Mouse (Mus musculus) kidney, postnatal 4 days (tissue): ENCODE data around the gene Pgr.

ENCODE experiments used
- DNase-seq, 2 experiments: peaks; one replicate each; pipeline ENCODE4 v3.0.0; 2021; ENCODE audit warnings: mixed read lengths in 2 of 2

Gene Pgr

DNA sequence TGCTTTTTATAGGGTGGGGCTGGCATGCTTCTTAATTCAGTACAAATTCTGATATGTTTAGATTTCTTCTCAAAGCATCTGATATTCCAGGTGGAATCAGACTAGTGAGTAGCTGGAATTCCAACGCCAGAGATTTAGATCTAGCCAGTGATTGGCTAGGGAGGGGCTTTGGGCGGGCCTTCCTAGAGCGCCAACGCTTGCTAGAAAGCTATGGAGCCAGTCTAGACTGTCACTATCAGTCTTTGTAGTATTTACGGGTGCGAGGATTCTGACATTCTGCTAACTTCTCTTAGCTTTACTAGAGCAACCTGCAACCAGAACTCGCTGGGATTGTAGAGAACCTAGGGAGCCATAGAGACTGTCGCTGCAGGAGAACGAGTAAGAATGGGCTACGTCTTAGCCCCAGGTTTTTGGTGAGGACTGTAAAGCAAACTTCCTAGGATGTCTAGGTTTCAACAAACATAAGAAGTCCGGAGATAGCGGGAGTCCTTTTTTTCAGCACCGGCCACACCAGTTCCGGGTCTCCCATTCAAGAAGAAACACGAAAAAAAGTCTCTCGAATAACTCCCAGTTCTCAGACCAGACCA is at the start of gene Pgr:
Gene Pgr (plus strand): TSS at position 218 of the 587 bp plus-strand sequence.
- DNase-seq: peak; percentile 38 to 43

DNA sequence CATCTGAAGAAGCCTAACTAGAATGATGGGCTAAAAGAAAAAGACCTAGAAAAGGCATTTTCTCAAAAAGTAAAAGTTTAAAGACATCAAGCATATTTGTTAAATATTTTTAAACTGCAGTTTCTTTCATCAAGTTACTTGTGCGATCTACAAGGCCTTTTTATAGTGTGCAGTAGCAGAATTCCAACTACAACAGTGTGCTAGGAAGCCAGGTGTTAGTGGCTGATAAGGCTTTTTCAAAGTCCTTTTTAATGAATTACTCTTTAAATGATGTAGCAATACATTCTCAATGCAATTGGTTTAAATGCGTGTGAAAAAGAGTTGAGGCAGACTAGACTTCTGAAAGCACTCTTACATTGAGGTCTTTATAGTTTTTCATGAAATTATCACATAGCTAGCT is 42.2 kb upstream of the Pgr start:
- DNase-seq: no peak

DNA sequence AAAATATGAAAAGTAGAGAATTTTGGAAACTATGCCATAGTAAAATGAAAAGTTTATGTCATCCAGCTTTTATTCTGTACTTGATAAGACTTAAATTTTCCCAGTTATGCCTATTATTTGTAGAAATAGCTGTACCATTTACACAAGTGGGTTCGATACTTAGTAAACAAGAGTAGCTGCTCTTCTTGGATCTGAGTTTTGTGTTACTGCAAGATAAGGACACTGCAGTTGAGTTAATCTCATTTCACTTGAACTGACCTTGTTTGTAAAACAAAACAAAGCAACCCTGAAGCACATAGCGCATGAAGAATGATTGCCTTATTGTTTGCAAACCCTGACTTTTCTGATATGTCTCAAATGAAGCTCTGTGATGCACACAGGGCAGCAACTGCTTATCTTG is 31.1 kb upstream of the Pgr start:
- no peak for DNase-seq

DNA sequence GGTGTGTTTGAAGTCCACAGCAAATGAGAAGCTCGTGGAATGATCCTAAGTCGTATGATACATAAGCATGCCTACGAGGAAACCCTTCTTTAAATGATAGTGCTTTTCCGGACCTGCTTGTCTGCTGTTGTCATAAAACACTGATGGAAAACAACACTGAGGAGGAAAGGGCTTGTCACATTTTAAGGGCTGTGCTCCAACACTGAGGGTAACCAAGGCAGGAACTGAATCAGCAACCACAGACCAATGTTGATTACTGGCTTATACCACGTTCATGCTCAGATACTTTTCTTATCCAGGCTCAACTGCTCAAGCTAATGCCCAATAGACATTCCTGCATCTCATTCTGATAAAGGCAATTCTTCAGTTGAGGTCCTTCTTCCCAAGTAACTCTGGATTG is 4.4 kb upstream of the Pgr start:
- DNase-seq: no peak

DNA sequence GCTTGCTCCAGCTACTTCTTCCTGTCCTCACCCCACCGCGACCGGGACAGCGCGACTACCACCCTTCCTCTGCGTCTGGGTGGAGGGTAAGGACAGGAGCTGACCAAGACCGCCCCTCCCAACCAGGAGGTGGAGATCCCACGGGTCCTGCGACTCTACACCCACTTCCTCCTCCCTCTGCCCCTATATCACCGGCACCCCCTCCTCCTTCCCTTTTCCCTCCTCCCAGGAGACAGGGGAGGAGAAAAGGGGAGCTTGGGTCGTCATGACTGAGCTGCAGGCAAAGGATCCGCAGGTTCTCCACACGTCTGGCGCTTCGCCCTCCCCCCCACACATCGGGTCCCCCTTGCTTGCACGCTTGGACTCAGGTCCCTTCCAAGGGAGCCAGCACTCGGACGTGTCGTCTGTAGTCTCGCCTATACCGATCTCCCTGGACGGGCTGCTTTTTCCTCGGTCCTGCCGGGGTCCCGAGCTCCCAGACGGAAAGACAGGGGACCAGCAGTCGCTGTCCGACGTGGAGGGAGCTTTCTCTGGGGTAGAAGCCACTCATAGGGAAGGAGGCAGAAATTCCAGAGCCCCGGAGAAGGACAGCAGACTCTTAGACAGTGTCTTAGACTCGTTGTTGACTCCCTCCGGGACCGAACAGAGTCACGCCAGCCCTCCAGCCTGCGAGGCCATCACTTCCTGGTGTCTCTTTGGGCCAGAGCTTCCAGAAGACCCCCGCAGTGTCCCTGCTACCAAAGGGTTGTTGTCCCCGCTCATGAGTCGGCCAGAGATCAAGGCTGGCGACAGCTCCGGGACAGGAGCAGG is 775 bp downstream of the Pgr start:
- peak; percentile 42 to 52 for DNase-seq

DNA sequence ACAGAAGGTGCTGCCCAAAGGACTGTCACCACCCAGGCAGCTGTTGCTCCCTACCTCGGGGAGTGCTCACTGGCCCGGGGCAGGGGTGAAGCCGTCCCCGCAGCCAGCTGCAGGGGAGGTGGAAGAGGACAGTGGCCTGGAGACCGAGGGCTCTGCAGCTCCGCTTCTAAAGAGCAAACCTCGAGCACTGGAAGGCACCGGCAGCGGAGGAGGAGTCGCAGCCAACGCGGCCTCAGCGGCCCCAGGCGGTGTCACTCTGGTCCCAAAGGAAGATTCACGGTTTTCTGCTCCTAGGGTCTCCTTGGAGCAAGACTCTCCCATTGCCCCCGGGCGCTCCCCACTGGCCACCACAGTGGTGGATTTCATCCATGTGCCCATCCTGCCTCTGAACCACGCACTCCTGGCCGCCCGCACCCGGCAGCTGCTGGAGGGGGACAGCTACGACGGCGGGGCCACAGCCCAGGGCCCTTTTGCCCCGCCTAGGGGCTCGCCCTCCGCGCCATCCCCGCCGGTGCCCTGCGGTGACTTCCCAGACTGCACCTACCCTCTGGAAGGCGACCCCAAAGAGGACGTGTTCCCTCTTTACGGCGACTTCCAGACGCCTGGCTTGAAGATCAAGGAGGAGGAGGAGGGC is 1.5 kb downstream of the Pgr start:
- DNase-seq: peak in 1 of 2 experiments; percentile 41

DNA sequence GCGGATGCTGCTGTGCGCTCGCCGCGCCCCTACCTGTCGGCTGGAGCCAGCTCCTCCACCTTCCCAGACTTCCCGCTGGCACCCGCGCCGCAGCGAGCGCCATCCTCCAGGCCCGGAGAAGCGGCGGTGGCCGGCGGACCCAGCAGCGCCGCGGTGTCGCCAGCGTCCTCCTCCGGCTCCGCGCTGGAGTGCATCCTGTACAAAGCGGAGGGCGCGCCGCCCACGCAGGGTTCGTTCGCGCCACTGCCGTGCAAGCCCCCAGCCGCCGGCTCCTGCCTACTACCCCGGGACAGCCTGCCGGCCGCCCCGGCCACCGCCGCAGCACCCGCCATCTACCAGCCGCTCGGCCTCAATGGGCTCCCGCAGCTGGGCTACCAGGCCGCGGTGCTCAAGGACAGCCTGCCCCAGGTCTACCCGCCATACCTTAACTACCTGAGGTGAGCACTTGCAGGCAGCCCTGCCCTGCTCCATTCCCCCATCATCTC is 2.1 kb downstream of the Pgr start:
- peak; percentile 52 to 69 for DNase-seq

DNA sequence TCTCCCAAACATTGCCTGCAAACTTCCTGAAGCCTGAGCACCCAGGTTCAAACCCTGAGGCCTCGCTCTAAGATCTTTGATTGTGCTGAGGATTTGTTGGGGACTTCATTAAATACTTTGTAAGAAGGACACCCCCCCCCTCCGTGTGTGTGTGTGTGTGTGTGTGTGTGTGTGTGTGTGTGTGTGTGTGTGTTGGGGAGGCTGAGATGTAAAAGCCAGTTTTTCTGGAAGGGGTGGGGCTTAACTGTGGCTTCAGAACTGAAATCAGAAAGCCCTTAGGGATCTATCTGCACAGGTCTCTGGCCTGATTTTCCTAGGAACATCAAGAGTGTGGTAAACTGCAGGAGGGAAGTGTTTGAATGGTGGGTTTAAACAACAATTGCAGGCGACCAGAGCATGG is 2.6 kb downstream of the Pgr start:
- DNase-seq: peak; percentile 2

DNA sequence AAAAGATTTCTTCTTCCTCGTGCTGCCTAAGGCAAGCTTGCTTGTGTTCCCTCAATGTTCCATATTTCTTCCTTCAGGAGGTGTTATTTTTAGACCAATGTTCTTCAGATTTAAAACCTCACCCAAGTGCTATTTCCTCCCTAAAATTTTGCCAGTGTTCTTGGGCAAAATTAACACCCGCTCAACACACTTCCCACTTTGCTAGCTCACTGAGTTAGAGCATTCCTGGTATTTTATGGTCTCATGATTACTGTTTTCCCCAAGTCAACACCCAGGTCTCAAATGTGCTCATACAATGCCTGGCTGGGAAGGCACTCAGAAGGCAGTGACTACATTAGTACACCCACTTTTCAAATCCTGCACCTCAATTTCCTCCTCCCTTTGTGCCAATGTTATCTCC is 27.9 kb downstream of the Pgr start:
- DNase-seq: no peak

DNA sequence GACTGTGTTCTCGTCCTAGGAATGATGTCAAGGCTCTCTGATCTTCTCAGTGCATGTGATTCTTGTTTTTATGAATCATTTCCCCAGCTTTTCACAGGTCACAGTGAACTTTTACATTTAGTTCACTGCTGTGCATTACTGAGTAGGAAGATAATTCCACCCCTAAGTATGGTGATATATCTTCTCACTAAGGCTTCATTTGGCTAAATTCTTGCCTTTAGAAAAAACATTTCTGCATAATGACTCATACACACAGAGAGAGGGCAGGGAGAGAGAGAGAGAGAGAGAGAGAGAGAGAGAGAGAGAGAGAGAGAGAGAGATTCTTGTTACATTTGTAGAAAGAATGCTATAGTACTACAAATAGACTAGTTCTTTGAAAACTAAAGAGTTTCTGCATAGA is 38.1 kb downstream of the Pgr start:
- no peak for DNase-seq

DNA sequence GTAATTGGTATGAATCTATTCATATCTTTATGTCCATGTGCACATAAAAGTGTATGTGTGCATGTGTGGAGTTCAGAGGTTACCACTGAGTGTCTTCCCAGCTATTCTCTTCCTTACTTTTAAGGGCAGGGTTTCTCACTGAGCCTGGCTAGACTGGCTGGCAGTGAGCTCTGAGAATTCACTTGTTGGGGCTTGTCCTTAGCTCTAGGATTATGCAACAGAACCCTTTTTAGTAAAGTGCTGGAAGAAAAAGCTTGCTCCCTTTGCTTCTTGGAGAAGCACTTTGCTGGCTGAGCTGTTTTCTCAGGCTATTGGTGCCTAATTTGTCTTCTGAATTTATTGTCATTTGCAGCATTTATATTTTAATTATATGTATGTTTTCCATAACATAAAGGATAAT is 53.7 kb downstream of the Pgr start:
- DNase-seq: no peak

DNA sequence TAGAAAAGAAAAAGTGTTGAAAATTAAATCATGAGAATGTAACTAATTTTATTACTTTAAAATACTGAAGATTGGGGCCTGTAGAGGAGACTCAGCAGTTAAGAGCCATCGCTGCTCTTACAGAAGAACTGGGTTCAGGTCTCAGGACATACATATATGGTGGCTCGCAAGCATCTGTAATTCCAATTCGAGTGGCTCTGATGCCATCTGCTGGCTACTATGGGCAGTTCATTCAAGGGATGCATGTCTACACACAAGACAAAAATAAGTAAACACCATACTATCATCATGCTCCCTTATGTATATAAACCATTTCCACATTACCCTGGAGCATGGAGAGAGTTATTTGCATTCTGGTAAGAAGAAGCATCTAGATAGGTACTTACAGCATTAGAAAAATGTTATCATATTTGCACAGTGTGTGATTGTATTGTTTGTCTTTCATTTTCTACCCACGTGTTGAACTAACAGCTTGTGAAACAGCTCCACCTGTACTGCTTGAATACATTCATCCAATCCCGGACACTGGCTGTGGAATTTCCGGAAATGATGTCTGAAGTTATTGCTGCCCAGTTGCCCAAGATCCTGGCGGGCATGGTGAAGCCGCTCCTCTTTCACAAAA is 65.0 kb downstream of the Pgr start:
- DNase-seq: peak; percentile 65 to 67

DNA sequence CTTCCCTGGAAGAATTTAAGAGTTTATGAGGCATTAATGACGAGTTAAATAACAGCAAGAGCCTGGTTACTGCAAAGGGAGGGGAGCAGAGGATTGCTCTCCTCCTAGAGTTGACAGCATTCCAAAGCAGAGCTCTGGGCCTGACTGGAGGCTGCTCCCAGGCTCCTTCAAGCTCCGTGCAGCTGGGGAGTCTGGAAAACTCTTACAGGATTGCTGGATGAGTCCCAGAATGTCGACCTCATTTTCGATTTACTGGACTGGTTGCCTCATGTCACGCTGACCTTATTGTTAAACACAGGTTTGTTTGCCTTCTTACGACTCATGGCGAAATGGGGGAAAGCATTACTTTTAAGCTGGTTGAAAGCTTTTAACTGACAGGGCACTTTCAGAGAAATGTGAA is 70.6 kb downstream of the Pgr start:
- DNase-seq: peak; percentile 13 to 26

DNA sequence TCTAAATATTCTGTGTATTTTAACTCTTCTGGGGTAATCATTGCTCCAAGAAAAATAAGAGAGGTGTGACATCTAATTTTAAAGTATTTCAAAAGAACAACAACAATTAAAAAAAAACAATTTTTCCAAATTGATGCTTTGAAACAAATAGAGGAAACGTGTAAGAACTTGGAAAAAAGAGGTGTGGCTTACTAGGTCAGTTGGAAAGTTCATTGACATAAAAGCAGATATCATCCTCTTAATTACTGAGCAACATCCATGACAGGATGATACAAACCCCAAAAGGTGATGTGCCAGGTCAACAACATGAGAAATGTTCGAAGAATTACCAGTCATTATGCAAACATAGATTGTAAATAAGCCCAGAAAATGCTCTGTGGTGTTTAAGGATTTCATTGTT is 71.9 kb downstream of the Pgr start, which contains the start of gene Gm16485:
Gene Gm16485 (plus strand): TSS at position 301 of the 400 bp plus-strand sequence.
- DNase-seq: no peak

DNA sequence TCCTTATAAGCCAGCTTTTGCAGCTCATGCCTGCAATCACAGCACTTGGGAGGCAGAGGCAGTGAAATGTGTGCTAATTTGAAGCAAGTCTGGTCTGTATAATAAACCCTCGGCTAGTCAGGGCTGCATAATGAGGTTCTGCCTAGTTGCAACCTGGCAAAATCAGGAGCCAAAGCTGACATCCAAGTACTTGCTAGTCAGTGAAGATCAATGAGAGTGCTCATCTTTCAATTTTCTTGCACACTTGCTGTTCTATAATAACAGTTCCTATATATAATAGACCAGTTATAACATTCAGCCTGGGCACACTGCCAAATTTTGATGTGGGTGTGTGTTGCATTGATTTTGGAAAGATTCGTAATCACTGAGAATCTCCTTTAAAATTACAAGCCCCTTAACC is 78.1 kb downstream of the Pgr start:
- no peak for DNase-seq

DNA sequence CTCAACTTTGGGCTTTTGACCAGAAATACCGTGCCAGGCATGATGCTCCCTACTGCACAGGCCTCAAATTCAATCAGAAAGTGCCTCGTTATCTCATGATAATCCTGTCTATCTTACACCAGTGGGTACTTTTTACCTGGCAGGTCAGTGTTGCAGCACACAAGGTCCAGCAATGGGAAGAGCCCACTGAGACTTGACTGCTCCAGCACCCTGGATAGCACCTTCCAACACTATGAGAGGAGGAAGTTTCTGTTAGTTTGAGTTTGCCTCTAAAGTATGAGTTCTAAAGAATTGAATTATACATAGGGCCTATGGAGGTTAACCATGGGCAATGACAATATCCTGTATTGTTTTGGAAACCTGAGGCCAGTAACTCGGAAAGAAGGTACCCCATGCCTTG is 82.7 kb downstream of the Pgr start:
- peak; percentile 11 to 12 for DNase-seq

DNA sequence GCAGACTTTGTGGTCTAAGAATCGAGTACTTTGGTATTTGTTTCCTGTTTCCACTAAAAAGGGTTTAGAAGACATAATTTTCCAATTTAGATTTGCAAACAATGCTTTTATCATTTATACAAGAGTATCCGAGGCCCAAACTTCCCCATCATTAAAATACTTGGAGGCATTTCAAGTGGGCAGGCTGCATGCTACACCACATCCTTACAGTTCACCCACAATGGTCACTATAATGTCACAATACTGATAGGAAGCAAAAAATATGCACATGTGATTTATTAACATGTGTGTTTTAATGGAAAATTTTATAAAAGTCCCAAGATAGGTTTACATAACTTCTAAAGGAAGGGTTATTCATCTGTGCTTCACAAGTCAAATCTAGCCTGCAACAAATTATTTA is 96.9 kb downstream of the Pgr start:
- DNase-seq: no peak

DNA sequence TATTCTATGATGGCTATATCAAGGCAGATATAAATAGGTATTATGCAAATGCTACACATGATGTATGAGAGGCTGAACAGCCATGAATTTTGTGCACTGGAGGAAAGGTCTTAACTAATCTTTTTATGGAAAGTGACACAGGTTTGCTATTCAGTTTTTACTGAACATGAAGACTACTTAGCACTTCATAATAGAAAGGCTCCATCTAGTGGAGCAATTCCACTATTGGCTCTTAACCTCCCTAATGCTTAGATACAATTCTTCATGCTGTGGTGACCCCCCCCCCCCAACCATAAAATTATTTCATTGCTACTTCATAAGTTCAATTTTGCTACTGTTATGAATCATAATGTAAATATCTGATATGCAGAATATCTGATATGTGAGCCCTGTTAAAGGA is 101.5 kb downstream of the Pgr start:
- no peak for DNase-seq

DNA sequence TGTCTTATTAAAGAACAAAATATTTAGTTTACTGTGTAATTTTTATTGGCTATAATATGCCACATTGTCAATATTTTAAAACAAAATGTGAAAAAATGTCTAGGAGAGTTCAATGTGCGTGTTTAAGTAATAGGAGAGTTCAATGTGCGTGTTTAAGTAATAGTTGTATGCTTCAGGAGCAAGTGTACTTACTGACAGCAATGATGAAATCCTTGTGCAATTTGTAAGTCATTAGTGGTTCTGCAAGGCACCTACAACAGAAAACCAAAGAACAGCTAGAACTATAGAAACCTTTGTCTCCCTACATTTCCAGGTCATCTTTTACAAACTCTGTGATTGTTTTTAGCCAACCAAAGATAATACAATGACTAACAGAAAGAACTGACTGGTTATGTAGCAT is 115.5 kb downstream of the Pgr start:
- no peak for DNase-seq
